Mouse (Mus musculus): ENCODE data around the gene Nfkbiz. TPM values are rescaled to one million over a fixed set of nuclear protein-coding genes. Genes with fewer than 3 reads are reported as not detected.
A peak's percentile ranks its signal among the peaks of the same experiment; 100 is the strongest.

The Nfkbiz gene
- total and polyA plus RNA-seq, 2 experiments from 2014 or later = 1.3 to 2.6 TPM

- 52% methylated on average over 5 of the region's 5 CpGs for WGBS
- Histone ChIP-seq H3K27me3 (ENCODE audit: insufficient read depth, low read length) (no peaks in the 10 kb centered on the region), H3K27ac (ENCODE audit: low read depth, low read length) (no peak overlapping the region), H3K9me3 (ENCODE audit: low read length) (no peaks in the 10 kb centered on the region), H3K4me3 (ENCODE audit: low read depth, low read length) (no peak overlapping the region), H3K9ac (replicated peaks; ENCODE audit: low read length, poor library complexity, severe bottlenecking) (no peak overlapping the region), H3K36me3 (ENCODE audit: insufficient read depth, low read length) (no peaks in the 10 kb centered on the region), H3K4me2 (ENCODE audit: low read depth, low read length, poor library complexity, severe bottlenecking) (no peak overlapping the region), H3K4me1 (ENCODE audit: insufficient read depth, low read length) (no peaks in the 10 kb centered on the region)
- ATAC-seq (ENCODE audit: low FRiP score) (no peak), DNase-seq (ENCODE audit: low spot score) (no peak)
- TF ChIP-seq CTCF (IDR thresholded peaks at IDR 0.05) = no peak
Observed at GRCm38 (mm10) chr16:55780958-55781558, 57.6 kb downstream of the Nfkbiz start.

GRCm38 (mm10) chr16:55776329-55776728 is 62.4 kb downstream of the Nfkbiz start:
- TF ChIP-seq CTCF (IDR thresholded peaks at IDR 0.05) = no peak
- 92% methylated on average over 11 of the region's 11 CpGs for WGBS
- DNase-seq (ENCODE audit: low spot score) (no peak), ATAC-seq (ENCODE audit: low FRiP score) (no peak)
- Histone ChIP-seq H3K36me3 (ENCODE audit: insufficient read depth, low read length) (no peaks in the 10 kb centered on the region), H3K4me3 (ENCODE audit: low read depth, low read length) (no peak overlapping the region), H3K4me1 (ENCODE audit: insufficient read depth, low read length) (no peaks in the 10 kb centered on the region), H3K9me3 (ENCODE audit: low read length) (no peaks in the 10 kb centered on the region), H3K9ac (replicated peaks; ENCODE audit: low read length, poor library complexity, severe bottlenecking) (no peak overlapping the region), H3K4me2 (ENCODE audit: low read depth, low read length, poor library complexity, severe bottlenecking) (no peak overlapping the region), H3K27me3 (ENCODE audit: insufficient read depth, low read length) (no peaks in the 10 kb centered on the region), H3K27ac (ENCODE audit: low read depth, low read length) (no peak overlapping the region)

- H3K36me3 ChIP-seq (ENCODE audit: insufficient read depth, low read length) = no peaks in the 10 kb centered on the region
- no peaks in the 10 kb centered on the region for H3K4me1 ChIP-seq (ENCODE audit: insufficient read depth, low read length)
- WGBS = 76% methylated on average over 3 of the region's 3 CpGs
- 0 out of 2 replicates have a peak, but pooled peaks have one; percentile 10 for ATAC-seq (ENCODE audit: low FRiP score)
- no peak overlapping the region for H3K9ac ChIP-seq (replicated peaks; ENCODE audit: low read length, poor library complexity, severe bottlenecking)
- H3K27ac ChIP-seq (ENCODE audit: low read depth, low read length) = no peak overlapping the region
- H3K9me3 ChIP-seq (ENCODE audit: low read length) = no peaks in the 10 kb centered on the region
- TF ChIP-seq CTCF (IDR thresholded peaks at IDR 0.05) = no peak
- no peak for DNase-seq (ENCODE audit: low spot score)
- no peak overlapping the region for H3K4me3 ChIP-seq (ENCODE audit: low read depth, low read length)
- no peaks in the 10 kb centered on the region for H3K27me3 ChIP-seq (ENCODE audit: insufficient read depth, low read length)
- no peak overlapping the region for H3K4me2 ChIP-seq (ENCODE audit: low read depth, low read length, poor library complexity, severe bottlenecking)
Observed at GRCm38 (mm10) chr16:55770247-55770646, 68.5 kb downstream of the Nfkbiz start.

Other genes starting within 250 kb of the Nfkbiz start
- gene Nxpe3, start 56.4 kb upstream of the Nfkbiz start, total RNA-seq (2014; rRNA removed) = 2.0 and 2.7 TPM in 2 replicates
- 0.77 and 1.1 TPM in 2 replicates for gene Nxpe3, start 56.4 kb upstream of the Nfkbiz start, polyA plus RNA-seq (2015; fragmentation: Nextera tagmentation; extraction: Ambion mirVana)
- 7.7 and 11.5 TPM in 2 replicates for gene Cep97, start 96.0 kb upstream of the Nfkbiz start, total RNA-seq (2014; rRNA removed)
- gene Cep97, start 96.0 kb upstream of the Nfkbiz start, polyA plus RNA-seq (2015; fragmentation: Nextera tagmentation; extraction: Ambion mirVana) = 6.1 and 6.8 TPM in 2 replicates
- gene Rpl24, start 127.4 kb upstream of the Nfkbiz start, total RNA-seq (2014; rRNA removed) = 306 and 343 TPM in 2 replicates
- 488 and 533 TPM in 2 replicates for gene Rpl24, start 127.4 kb upstream of the Nfkbiz start, polyA plus RNA-seq (2015; fragmentation: Nextera tagmentation; extraction: Ambion mirVana)
- gene Zbtb11, start 135.0 kb upstream of the Nfkbiz start, total RNA-seq (2014; rRNA removed) = 18.5 and 27.2 TPM in 2 replicates
- 17.6 and 19.3 TPM in 2 replicates for gene Zbtb11, start 135.0 kb upstream of the Nfkbiz start, polyA plus RNA-seq (2015; fragmentation: Nextera tagmentation; extraction: Ambion mirVana)
- gene Pcnp, start 190.8 kb upstream of the Nfkbiz start, total RNA-seq (2014; rRNA removed) = 76.5 and 103 TPM in 2 replicates
- gene Pcnp, start 190.8 kb upstream of the Nfkbiz start, polyA plus RNA-seq (2015; fragmentation: Nextera tagmentation; extraction: Ambion mirVana) = 224 and 233 TPM in 2 replicates
- 10.1 and 12.6 TPM in 2 replicates for gene Trmt10c, start 198.9 kb upstream of the Nfkbiz start, total RNA-seq (2014; rRNA removed)
- 13.4 and 15.0 TPM in 2 replicates for gene Trmt10c, start 198.9 kb upstream of the Nfkbiz start, polyA plus RNA-seq (2015; fragmentation: Nextera tagmentation; extraction: Ambion mirVana)
- 26.7 and 40.0 TPM in 2 replicates for gene Senp7, start 209.4 kb upstream of the Nfkbiz start, total RNA-seq (2014; rRNA removed)
- gene Senp7, start 209.4 kb upstream of the Nfkbiz start, polyA plus RNA-seq (2015; fragmentation: Nextera tagmentation; extraction: Ambion mirVana) = 32.0 and 34.7 TPM in 2 replicates